Mouse (Mus musculus): ENCODE measurements around the gene Tmem266. TPM values are rescaled to one million over a fixed set of nuclear protein-coding genes. Genes with fewer than 3 reads are reported as not detected.

Tmem266 gene
- polyA plus RNA-seq (2014; fragmentation: Illumina TruSeq; extraction: RNeasy Lipid Tissue Mini Kit (QIAGEN cat#74804); ENCODE audit: low read depth, low replicate concordance), result not detected

GRCm38 (mm10) chr9:55326515-55327233 lies at the start of gene Tmem266, which contains the start of gene Nrg4:
Gene Tmem266 (plus strand): TSS chr9:55326913.
Gene Nrg4 (minus strand): TSS chr9:55326844.

Other genes with a start within 250 kb of the Tmem266 start
- 213 TPM for gene Ube2q2, start 178.1 kb upstream of the Tmem266 start, polyA plus RNA-seq (2014; fragmentation: Illumina TruSeq; extraction: RNeasy Lipid Tissue Mini Kit (QIAGEN cat#74804); ENCODE audit: low read depth, low replicate concordance)
- 55.1 TPM for gene Fbxo22, start 118.0 kb upstream of the Tmem266 start, polyA plus RNA-seq (2014; fragmentation: Illumina TruSeq; extraction: RNeasy Lipid Tissue Mini Kit (QIAGEN cat#74804); ENCODE audit: low read depth, low replicate concordance)
- 14.5 TPM for gene Nrg4, start 69 bp upstream of the Tmem266 start, polyA plus RNA-seq (2014; fragmentation: Illumina TruSeq; extraction: RNeasy Lipid Tissue Mini Kit (QIAGEN cat#74804); ENCODE audit: low read depth, low replicate concordance)
- gene Etfa, start 185.3 kb downstream of the Tmem266 start, polyA plus RNA-seq (2014; fragmentation: Illumina TruSeq; extraction: RNeasy Lipid Tissue Mini Kit (QIAGEN cat#74804); ENCODE audit: low read depth, low replicate concordance), result 769 TPM
- gene Isl2, start 211.8 kb downstream of the Tmem266 start, polyA plus RNA-seq (2014; fragmentation: Illumina TruSeq; extraction: RNeasy Lipid Tissue Mini Kit (QIAGEN cat#74804); ENCODE audit: low read depth, low replicate concordance), result not detected